Mouse (Mus musculus) bone marrow, adult 2 months (tissue): ENCODE data around the gene Gm5244.

ENCODE experiments used
- CTCF ChIP-seq: fragments of 200-500 bp; IDR thresholded peaks from 2 replicates; pipeline ENCODE4 v1.5.1; 2011; ENCODE audit warnings: low read length, control low read depth; ENCODE audit not compliant: control insufficient read depth, insufficient read depth
- POLR2A ChIP-seq: fragments of 200-500 bp; IDR thresholded peaks from 2 replicates; pipeline ENCODE4 v1.6.1; 2011; ENCODE audit warnings: low read depth, mild to moderate bottlenecking, control low read depth, low read length, borderline replicate concordance; ENCODE audit not compliant: control insufficient read depth

DNA sequence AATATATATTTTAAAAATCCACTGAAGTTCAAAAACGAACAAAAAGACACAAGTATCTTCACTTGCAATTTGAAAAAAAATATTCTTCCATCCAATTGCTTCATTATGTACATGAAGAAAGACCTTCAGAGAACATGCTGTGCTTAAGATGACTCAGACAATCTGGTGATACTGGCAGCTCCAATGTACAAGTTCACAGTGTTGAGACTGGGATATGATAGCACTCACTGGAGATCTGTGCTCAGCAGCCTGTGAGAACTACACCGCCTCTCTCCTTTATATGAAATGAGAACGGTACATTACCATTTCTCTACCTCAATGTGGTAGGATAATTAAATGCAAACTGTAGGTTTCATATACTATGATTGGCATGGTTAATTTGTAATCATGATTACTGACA is 43.7 kb upstream of the Gm5244 start:
- TF ChIP-seq CTCF (no peak), POLR2A (no peak)
